Mouse (Mus musculus) mouse embryonic stem cell (cell line): ENCODE measurements around the gene Cyp3a25.
"Not testable (repeated sequence)": the region's sequence is repeated elsewhere in the genome, so short reads cannot be mapped to it uniquely, and the experiment has no call there.

Experiments
- in situ Hi-C, 2 experiments: fragments of 300-500 bp; cut with MboI; formaldehyde crosslinking; loops; 1 replicate in 1 of 2; 3 replicates in 1 of 2; pipeline ENCODE4 v1.14.3; 2019 to 2020; ENCODE audit warnings: low sequenced_read_pairs in 2 of 2, low pct_unique_long_range_greater_than_20kb in 1 of 2, mixed read lengths in 1 of 2; ENCODE audit not compliant: unreplicated experiment in 1 of 2

Gene Cyp3a25

DNA sequence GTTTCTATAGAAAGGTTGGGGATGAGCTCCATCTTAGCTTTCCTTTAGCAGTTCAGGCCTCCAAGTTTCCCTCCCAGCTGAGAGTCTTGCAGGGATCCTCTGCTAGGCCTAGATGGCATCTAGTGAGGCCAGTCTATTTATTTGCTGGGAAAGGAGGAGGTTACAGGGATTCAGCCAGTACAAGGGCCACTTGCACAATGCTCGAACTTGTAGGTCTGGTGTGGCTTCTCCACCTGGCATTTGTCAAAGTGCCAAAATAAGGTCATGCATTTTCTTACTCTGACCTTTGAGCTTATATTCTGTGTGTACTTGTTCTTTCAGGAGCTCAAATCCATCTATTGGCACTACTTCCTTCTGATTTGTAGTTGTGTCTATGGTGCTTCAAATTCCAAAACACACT lies at the start of gene Cyp3a25:
Gene Cyp3a25, minus strand, starts transcription at position 110 of the 400 bp plus-strand sequence.
- in situ Hi-C loops, result not testable (repeated sequence)

- in situ Hi-C loops, result no loop called here
Observed at GRCm38 (mm10) chr5:146021136-146021535, 11.7 kb upstream of the Cyp3a25 start.

- in situ Hi-C loops, result no loop called here
Observed at GRCm38 (mm10) chr5:146018275-146018674, 8.9 kb upstream of the Cyp3a25 start.

GRCm38 (mm10) chr5:146011251-146011650 lies 1.8 kb upstream of the Cyp3a25 start:
- in situ Hi-C loops, result no loop called here

- in situ Hi-C loops, result no loop called here
Observed at GRCm38 (mm10) chr5:145967080-145967479, 42.3 kb downstream of the Cyp3a25 start.
